Mouse (Mus musculus) ES-Bruce4 (cell line): ENCODE data around the gene Gm9922. TPM values are rescaled to one million over a fixed set of nuclear protein-coding genes. Genes with fewer than 3 reads are reported as not detected.

Experiments used
- H3K27ac ChIP-seq: 2 replicates; pipeline ENCODE4 v1.5.1; 2012; ENCODE audit warnings: low read length, inconsistent platforms; ENCODE audit not compliant: insufficient read depth
- H3K27me3 ChIP-seq: 2 replicates; pipeline ENCODE4 v1.6.1; 2012; ENCODE audit warnings: mild to moderate bottlenecking, low read length, inconsistent platforms; ENCODE audit not compliant: control insufficient read depth, poor library complexity, insufficient read depth, severe bottlenecking
- H3K36me3 ChIP-seq: 2 replicates; pipeline ENCODE4 v1.6.1; 2012; ENCODE audit warnings: inconsistent platforms, mild to moderate bottlenecking, low read length, moderate library complexity; ENCODE audit not compliant: control insufficient read depth, poor library complexity, insufficient read depth, severe bottlenecking
- H3K4me1 ChIP-seq: one replicate; pipeline ENCODE4 v1.8.1; 2011; ENCODE audit warnings: low read length; ENCODE audit not compliant: control insufficient read depth, insufficient read depth
- H3K4me3 ChIP-seq: 2 replicates; pipeline ENCODE4 v1.5.1; 2011; ENCODE audit warnings: low read depth, mild to moderate bottlenecking, low read length
- H3K9ac ChIP-seq: 2 replicates; pipeline ENCODE4 v1.6.1; 2012; ENCODE audit warnings: low read depth, mild to moderate bottlenecking, inconsistent platforms; ENCODE audit not compliant: poor library complexity, severe bottlenecking
- H3K9me3 ChIP-seq: replicated peaks from 2 replicates; pipeline ENCODE4 v1.6.1; 2012; ENCODE audit warnings: mild to moderate bottlenecking, low read length, inconsistent platforms; ENCODE audit not compliant: control insufficient read depth, poor library complexity, insufficient read depth, severe bottlenecking
- CTCF ChIP-seq: IDR thresholded peaks from one replicate; pipeline ENCODE4 v1.8.1; 2011; ENCODE audit warnings: low read depth, low read length
- EP300 ChIP-seq: IDR thresholded peaks from 2 replicates; pipeline ENCODE4 v1.6.1; 2011; ENCODE audit warnings: low read depth, low read length; ENCODE audit not compliant: insufficient read depth
- POLR2A ChIP-seq: IDR thresholded peaks from one replicate; pipeline ENCODE4 v1.8.1; 2011; ENCODE audit warnings: low read length; ENCODE audit not compliant: insufficient read depth
- polyA plus RNA-seq: library from polyadenylated mRNA; stranded (reverse); fragments of >200 nt; gene quantifications from 2 replicates; pipeline ENCODE4 v1.2.4, GENCODE M21; 2011; ENCODE audit warnings: low read depth; ENCODE audit not compliant: missing spikeins, insufficient read depth, insufficient read length

Gm9922 gene
- polyA plus RNA-seq = not detected in 2 replicates

GRCm38 (mm10) chr14:101729237-101729971 is at the start of gene Gm9922, which contains the start of gene Lmo7:
Gene Gm9922 (minus strand): TSS chr14:101729814.
Gene Lmo7 (plus strand): TSS chr14:101729957.
- no peak for TF ChIP-seq EP300
- TF ChIP-seq POLR2A = peak; percentile 27
- TF ChIP-seq CTCF = no peak
- Histone ChIP-seq H3K9me3 (no peaks in the 10 kb centered on the region), H3K9ac (peak within 1 kb of the TSS; percentile 86), H3K4me3 (peak within 1 kb of the TSS; percentile 77), H3K27ac (peak within 1 kb of the TSS; percentile 8; the same call in 1 of the 2 replicates), H3K4me1 (no peaks in the 10 kb centered on the region), H3K36me3 (no peaks in the 10 kb centered on the region), H3K27me3 (no peaks in the 10 kb centered on the region)

- no peaks in the 10 kb centered on the region for H3K9me3 ChIP-seq
- no peak overlapping the region for H3K4me3 ChIP-seq
- H3K4me1 ChIP-seq = peaks cover 10% of the 10 kb centered on the region
- no peaks in the 10 kb centered on the region for H3K36me3 ChIP-seq
- H3K27me3 ChIP-seq = no peaks in the 10 kb centered on the region
- H3K9ac ChIP-seq = no peak overlapping the region
- no peak overlapping the region for H3K27ac ChIP-seq
- TF ChIP-seq EP300 (no peak), POLR2A (no peak), CTCF (no peak)
These were observed 48.8 kb upstream of the Gm9922 start for GRCm38 (mm10) chr14:101778426-101778825.

- Histone ChIP-seq H3K4me1 (peaks cover 10% of the 10 kb centered on the region), H3K9me3 (no peaks in the 10 kb centered on the region), H3K27me3 (no peaks in the 10 kb centered on the region), H3K9ac (no peak overlapping the region), H3K27ac (peak overlapping the region; percentile 93), H3K36me3 (no peaks in the 10 kb centered on the region), H3K4me3 (no peak overlapping the region)
- TF ChIP-seq EP300 (0 out of 2 replicates have a peak, but pooled peaks have one; percentile 8), POLR2A (no peak), CTCF (no peak)
These were observed 47.5 kb upstream of the Gm9922 start for GRCm38 (mm10) chr14:101777129-101777493.

- no peak overlapping the region for H3K4me3 ChIP-seq
- H3K9me3 ChIP-seq = no peaks in the 10 kb centered on the region
- H3K36me3 ChIP-seq = no peaks in the 10 kb centered on the region
- peaks cover 10% of the 10 kb centered on the region for H3K4me1 ChIP-seq
- no peak for TF ChIP-seq EP300
- no peak for TF ChIP-seq POLR2A
- no peak for TF ChIP-seq CTCF
- H3K27me3 ChIP-seq = no peaks in the 10 kb centered on the region
- H3K27ac ChIP-seq = peak overlapping the region; percentile 93
- no peak overlapping the region for H3K9ac ChIP-seq
These were observed 46.9 kb upstream of the Gm9922 start for GRCm38 (mm10) chr14:101776296-101777128.

GRCm38 (mm10) chr14:101774631-101775030 is 45.0 kb upstream of the Gm9922 start:
- no peak overlapping the region for H3K4me3 ChIP-seq
- TF ChIP-seq POLR2A (no peak), CTCF (peak; percentile 26)
- no peaks in the 10 kb centered on the region for H3K27me3 ChIP-seq
- peaks cover 2% of the 10 kb centered on the region for H3K4me1 ChIP-seq
- no peak overlapping the region for H3K9ac ChIP-seq
- no peaks in the 10 kb centered on the region for H3K9me3 ChIP-seq
- H3K36me3 ChIP-seq = no peaks in the 10 kb centered on the region
- H3K27ac ChIP-seq = no peak overlapping the region

GRCm38 (mm10) chr14:101771756-101772155 is 42.1 kb upstream of the Gm9922 start:
- H3K36me3 ChIP-seq = no peaks in the 10 kb centered on the region
- TF ChIP-seq CTCF = no peak
- TF ChIP-seq POLR2A = no peak
- no peak for TF ChIP-seq EP300
- H3K27me3 ChIP-seq = no peaks in the 10 kb centered on the region

More at GRCm38 (mm10) chr14:101771756-101772155, 42.1 kb upstream of the Gm9922 start:
- no peak overlapping the region for H3K4me3 ChIP-seq
- H3K9me3 ChIP-seq = no peaks in the 10 kb centered on the region
- H3K4me1 ChIP-seq = peaks cover 2% of the 10 kb centered on the region
- no peak overlapping the region for H3K9ac ChIP-seq
- no peak overlapping the region for H3K27ac ChIP-seq
